Mouse (Mus musculus) lung, adult 18-20 months (tissue): Measurements from ENCODE around the gene Fitm2.

Experiments
- DNase-seq, 2 experiments: peaks; one replicate each; pipeline ENCODE4 v3.0.0; 2022; ENCODE audit warnings: mixed read lengths in 2 of 2

Fitm2 gene

DNA sequence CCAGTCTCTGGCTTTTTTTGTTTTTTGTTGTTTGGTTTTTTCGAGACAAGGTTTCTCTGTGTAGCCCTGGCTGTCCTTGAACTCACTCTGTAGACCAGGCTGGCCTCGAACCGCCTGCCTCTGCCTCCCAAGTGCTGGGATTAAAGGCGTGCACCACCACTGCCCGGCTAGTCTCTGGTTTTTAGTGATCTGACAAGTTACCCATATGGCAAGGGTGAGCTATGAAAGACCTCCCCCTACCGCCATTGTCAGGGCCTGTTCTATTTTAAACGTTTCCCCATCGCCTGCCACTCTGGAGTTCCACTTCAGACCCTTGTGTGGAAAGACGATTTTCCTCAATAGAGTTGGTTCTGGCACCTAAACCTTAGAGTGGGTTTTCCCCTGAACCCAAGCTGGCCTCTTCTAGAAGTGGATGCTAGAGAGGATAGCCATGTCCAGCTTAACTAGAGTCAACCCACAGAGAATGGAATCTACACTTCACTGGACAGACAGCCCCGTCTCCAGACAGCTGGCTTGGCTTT is 52.0 kb downstream of the Fitm2 start:
- no peak for DNase-seq

DNA sequence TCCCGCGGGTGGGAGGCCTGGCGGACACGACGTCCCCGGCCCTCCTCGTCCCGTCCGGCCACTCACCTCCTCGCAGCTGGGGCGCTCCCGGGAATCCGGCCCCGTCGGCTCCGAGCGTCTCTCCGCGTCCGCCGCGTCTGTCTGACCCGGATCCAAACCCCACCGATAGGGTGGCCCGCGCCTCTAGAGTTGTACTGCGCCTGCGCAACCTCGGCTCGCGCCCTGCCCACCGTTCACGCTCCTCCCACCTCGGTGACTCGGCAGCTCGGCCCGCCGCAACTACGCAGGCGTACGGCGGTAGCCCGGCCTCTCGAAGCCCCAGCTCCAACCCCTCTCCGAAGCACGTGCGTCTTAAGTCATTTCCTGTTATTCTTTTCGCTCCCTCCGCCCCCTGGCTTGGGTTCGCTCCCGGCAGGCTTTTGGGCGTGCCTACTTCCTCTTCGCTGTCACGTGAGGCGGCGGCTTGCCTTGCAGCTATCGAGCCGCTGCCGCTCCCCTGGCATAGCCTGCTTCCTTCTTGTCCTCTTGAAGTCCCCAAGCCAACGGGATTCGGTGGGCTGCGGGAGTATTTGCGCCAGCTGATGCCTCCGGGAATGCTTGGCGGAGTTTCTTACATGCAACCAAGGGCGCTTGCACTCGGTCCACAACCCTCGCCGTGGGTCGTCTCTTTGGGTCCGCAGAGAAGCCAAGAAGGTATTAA is 52.9 kb downstream of the Fitm2 start:
- DNase-seq, result peak; percentile 99 to 100

DNA sequence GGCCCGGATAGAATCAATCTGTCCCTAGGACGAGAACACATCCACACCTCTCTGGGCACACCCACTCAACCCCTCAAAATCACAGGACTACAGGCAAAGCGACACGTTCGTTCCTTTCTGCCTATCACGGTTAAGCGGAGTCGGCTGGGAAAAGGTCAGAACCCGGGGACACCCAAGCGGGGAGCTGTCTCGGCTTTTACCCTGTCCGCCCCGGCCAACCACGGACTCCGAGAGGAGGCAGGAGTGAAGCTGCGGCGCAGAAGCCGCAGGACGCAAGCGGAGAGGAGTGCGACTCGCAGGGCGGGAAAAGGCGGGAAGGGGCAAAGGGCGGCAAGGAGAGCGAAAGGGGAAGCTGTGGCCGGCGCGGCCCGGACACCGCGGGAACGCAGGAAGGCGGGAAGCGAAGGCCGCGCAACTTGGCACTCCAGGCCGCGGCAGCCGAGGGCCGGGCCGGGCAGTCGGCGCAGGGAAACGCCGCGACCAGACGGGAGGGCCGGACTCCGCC is 53.5 kb downstream of the Fitm2 start:
- DNase-seq, result no peak

DNA sequence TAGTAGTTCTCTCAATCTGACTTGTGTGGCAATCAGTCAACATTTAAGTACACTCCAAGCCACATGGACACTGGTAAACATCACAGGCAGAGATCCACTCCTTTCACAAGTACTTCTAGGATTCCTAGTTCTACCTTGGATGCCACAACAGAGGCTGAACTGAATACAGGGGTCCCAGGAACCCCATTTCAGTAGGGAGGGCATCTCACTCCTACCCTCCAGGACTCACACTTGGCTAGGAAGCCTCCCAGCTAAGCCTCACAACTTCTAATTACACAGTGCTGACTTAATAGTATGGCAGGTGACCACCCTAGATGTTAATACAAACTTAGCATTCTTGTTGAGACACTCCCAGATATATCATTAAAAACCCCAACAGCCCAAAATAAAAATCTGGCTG is 54.6 kb downstream of the Fitm2 start:
- DNase-seq, result no peak

DNA sequence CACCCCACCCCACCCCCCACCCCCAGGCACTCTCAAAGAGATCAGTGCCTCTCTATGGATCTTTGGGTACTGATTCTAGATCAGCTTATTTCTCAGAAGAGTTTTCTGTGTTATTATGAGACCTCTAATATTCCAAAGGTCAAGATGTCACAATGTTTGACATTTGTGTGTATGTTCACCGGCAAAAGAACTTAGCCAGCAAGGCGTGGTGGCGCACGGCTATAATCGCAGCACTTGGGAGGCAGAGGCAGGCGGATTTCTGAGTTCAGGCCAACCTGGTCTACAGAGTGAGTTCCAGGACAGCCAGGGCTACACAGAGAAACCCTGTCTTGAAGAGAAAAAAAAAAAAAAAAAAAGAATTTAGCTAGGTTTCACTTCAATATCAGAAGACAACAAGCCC is 55.4 kb downstream of the Fitm2 start:
- DNase-seq, result no peak
